Mouse (Mus musculus): ENCODE measurements at regions not wholly inside any gene's neighbourhood (a gene's known extent, or its start where the extent isn't known, plus 50 kb on each side); places are given as distances from the start of the nearest gene placed in this dataset.

GRCm38 (mm10) chr3:52735939-52736338 lies 281.1 kb downstream of the Cog6 start:
- no peaks in the 10 kb centered on the region for H3K36me3 ChIP-seq (ENCODE audit: control insufficient read depth, insufficient read depth, low read length)
- no peak overlapping the region for H3K27ac ChIP-seq (ENCODE audit: low read length)
- ATAC-seq (ENCODE audit: insufficient number of reproducible peaks, insufficient read depth, low FRiP score, low read depth): no peak
- no peak overlapping the region for H3K9ac ChIP-seq (replicated peaks; ENCODE audit: low read depth, low read length)
- no peaks in the 10 kb centered on the region for H3K4me1 ChIP-seq (ENCODE audit: control insufficient read depth, insufficient read depth, low read length)
- H3K4me2 ChIP-seq (replicated peaks; ENCODE audit: low read depth, low read length): no peak overlapping the region
- 93% methylated on average over 7 of the region's 7 CpGs for WGBS
- no peaks in the 10 kb centered on the region for H3K9me3 ChIP-seq (ENCODE audit: control insufficient read depth, low read depth, low read length)
- no peak overlapping the region for H3K4me3 ChIP-seq (ENCODE audit: low read depth, low read length)
- H3K27me3 ChIP-seq (ENCODE audit: control insufficient read depth, insufficient read depth, low read length): no peaks in the 10 kb centered on the region

- no peaks in the 10 kb centered on the region for H3K9me3 ChIP-seq (ENCODE audit: control insufficient read depth, low read depth, low read length)
- H3K36me3 ChIP-seq (ENCODE audit: control insufficient read depth, insufficient read depth, low read length): no peaks in the 10 kb centered on the region
- H3K4me2 ChIP-seq (replicated peaks; ENCODE audit: low read depth, low read length): no peak overlapping the region
- no peak for ATAC-seq (ENCODE audit: insufficient number of reproducible peaks, insufficient read depth, low FRiP score, low read depth)
- H3K27ac ChIP-seq (ENCODE audit: low read length): no peak overlapping the region
- H3K4me3 ChIP-seq (ENCODE audit: low read depth, low read length): no peak overlapping the region
- no peaks in the 10 kb centered on the region for H3K27me3 ChIP-seq (ENCODE audit: control insufficient read depth, insufficient read depth, low read length)
- H3K4me1 ChIP-seq (ENCODE audit: control insufficient read depth, insufficient read depth, low read length): no peaks in the 10 kb centered on the region
- H3K9ac ChIP-seq (replicated peaks; ENCODE audit: low read depth, low read length): no peak overlapping the region
These were observed 285.1 kb downstream of the Cog6 start for GRCm38 (mm10) chr3:52731941-52732340.

- Histone ChIP-seq H3K4me2 (replicated peaks; ENCODE audit: low read depth, low read length) (no peak overlapping the region), H3K36me3 (ENCODE audit: control insufficient read depth, insufficient read depth, low read length) (no peaks in the 10 kb centered on the region), H3K4me3 (ENCODE audit: low read depth, low read length) (no peak overlapping the region), H3K27ac (ENCODE audit: low read length) (no peak overlapping the region), H3K27me3 (ENCODE audit: control insufficient read depth, insufficient read depth, low read length) (no peaks in the 10 kb centered on the region), H3K4me1 (ENCODE audit: control insufficient read depth, insufficient read depth, low read length) (no peaks in the 10 kb centered on the region), H3K9me3 (ENCODE audit: control insufficient read depth, low read depth, low read length) (no peaks in the 10 kb centered on the region), H3K9ac (replicated peaks; ENCODE audit: low read depth, low read length) (no peak overlapping the region)
- no peak for ATAC-seq (ENCODE audit: insufficient number of reproducible peaks, insufficient read depth, low FRiP score, low read depth)
- 70% methylated on average over 3 of the region's 3 CpGs for WGBS
These were observed 285.5 kb downstream of the Cog6 start for GRCm38 (mm10) chr3:52731491-52731890.

- Histone ChIP-seq H3K9me3 (ENCODE audit: control insufficient read depth, low read depth, low read length) (no peaks in the 10 kb centered on the region), H3K4me2 (replicated peaks; ENCODE audit: low read depth, low read length) (no peak overlapping the region), H3K27ac (ENCODE audit: low read length) (no peak overlapping the region), H3K9ac (replicated peaks; ENCODE audit: low read depth, low read length) (no peak overlapping the region), H3K4me3 (ENCODE audit: low read depth, low read length) (no peak overlapping the region), H3K4me1 (ENCODE audit: control insufficient read depth, insufficient read depth, low read length) (no peaks in the 10 kb centered on the region), H3K36me3 (ENCODE audit: control insufficient read depth, insufficient read depth, low read length) (no peaks in the 10 kb centered on the region), H3K27me3 (ENCODE audit: control insufficient read depth, insufficient read depth, low read length) (no peaks in the 10 kb centered on the region)
- no peak for ATAC-seq (ENCODE audit: insufficient number of reproducible peaks, insufficient read depth, low FRiP score, low read depth)
- 65% methylated on average over 3 of the region's 3 CpGs for WGBS
These were observed 287.3 kb downstream of the Cog6 start for GRCm38 (mm10) chr3:52729731-52730130.

- Histone ChIP-seq H3K9ac (replicated peaks; ENCODE audit: low read depth, low read length) (no peak overlapping the region), H3K36me3 (ENCODE audit: control insufficient read depth, insufficient read depth, low read length) (no peaks in the 10 kb centered on the region), H3K9me3 (ENCODE audit: control insufficient read depth, low read depth, low read length) (no peaks in the 10 kb centered on the region), H3K4me3 (ENCODE audit: low read depth, low read length) (no peak overlapping the region), H3K27ac (ENCODE audit: low read length) (no peak overlapping the region), H3K4me2 (replicated peaks; ENCODE audit: low read depth, low read length) (no peak overlapping the region), H3K27me3 (ENCODE audit: control insufficient read depth, insufficient read depth, low read length) (no peaks in the 10 kb centered on the region), H3K4me1 (ENCODE audit: control insufficient read depth, insufficient read depth, low read length) (no peaks in the 10 kb centered on the region)
- 60% methylated on average over 6 of the region's 6 CpGs for WGBS
- ATAC-seq (ENCODE audit: insufficient number of reproducible peaks, insufficient read depth, low FRiP score, low read depth): no peak
These were observed 288.2 kb downstream of the Cog6 start for GRCm38 (mm10) chr3:52728860-52729259.

GRCm38 (mm10) chr3:52728426-52728825 lies 288.6 kb downstream of the Cog6 start:
- no peaks in the 10 kb centered on the region for H3K36me3 ChIP-seq (ENCODE audit: control insufficient read depth, insufficient read depth, low read length)
- ATAC-seq (ENCODE audit: insufficient number of reproducible peaks, insufficient read depth, low FRiP score, low read depth): no peak
- no peak overlapping the region for H3K9ac ChIP-seq (replicated peaks; ENCODE audit: low read depth, low read length)
- no peaks in the 10 kb centered on the region for H3K27me3 ChIP-seq (ENCODE audit: control insufficient read depth, insufficient read depth, low read length)
- 90% methylated on average over 5 of the region's 5 CpGs for WGBS
- no peak overlapping the region for H3K27ac ChIP-seq (ENCODE audit: low read length)
- H3K4me3 ChIP-seq (ENCODE audit: low read depth, low read length): no peak overlapping the region
- no peaks in the 10 kb centered on the region for H3K9me3 ChIP-seq (ENCODE audit: control insufficient read depth, low read depth, low read length)
- H3K4me1 ChIP-seq (ENCODE audit: control insufficient read depth, insufficient read depth, low read length): no peaks in the 10 kb centered on the region
- no peak overlapping the region for H3K4me2 ChIP-seq (replicated peaks; ENCODE audit: low read depth, low read length)

GRCm38 (mm10) chr3:52724354-52724753 lies 292.7 kb downstream of the Cog6 start:
- H3K27me3 ChIP-seq (ENCODE audit: control insufficient read depth, insufficient read depth, low read length): no peaks in the 10 kb centered on the region
- no peaks in the 10 kb centered on the region for H3K36me3 ChIP-seq (ENCODE audit: control insufficient read depth, insufficient read depth, low read length)
- 87% methylated on average over 3 of the region's 3 CpGs for WGBS
- no peak overlapping the region for H3K9ac ChIP-seq (replicated peaks; ENCODE audit: low read depth, low read length)
- H3K27ac ChIP-seq (ENCODE audit: low read length): no peak overlapping the region
- H3K4me3 ChIP-seq (ENCODE audit: low read depth, low read length): no peak overlapping the region
- H3K4me1 ChIP-seq (ENCODE audit: control insufficient read depth, insufficient read depth, low read length): no peaks in the 10 kb centered on the region
- H3K9me3 ChIP-seq (ENCODE audit: control insufficient read depth, low read depth, low read length): no peaks in the 10 kb centered on the region
- no peak for ATAC-seq (ENCODE audit: insufficient number of reproducible peaks, insufficient read depth, low FRiP score, low read depth)
- H3K4me2 ChIP-seq (replicated peaks; ENCODE audit: low read depth, low read length): no peak overlapping the region

- 91% methylated on average over 2 of the region's 2 CpGs for WGBS
These were observed 294.1 kb downstream of the Cog6 start for GRCm38 (mm10) chr3:52722946-52723345.

GRCm38 (mm10) chr3:52719181-52719580 lies 297.9 kb downstream of the Cog6 start:
- 70% methylated on average over 3 of the region's 3 CpGs for WGBS
- no peak for ATAC-seq (ENCODE audit: insufficient number of reproducible peaks, insufficient read depth, low FRiP score, low read depth)
- no peak overlapping the region for H3K9ac ChIP-seq (replicated peaks; ENCODE audit: low read depth, low read length)
- no peak overlapping the region for H3K4me3 ChIP-seq (ENCODE audit: low read depth, low read length)
- H3K9me3 ChIP-seq (ENCODE audit: control insufficient read depth, low read depth, low read length): no peaks in the 10 kb centered on the region
- H3K36me3 ChIP-seq (ENCODE audit: control insufficient read depth, insufficient read depth, low read length): no peaks in the 10 kb centered on the region
- H3K4me1 ChIP-seq (ENCODE audit: control insufficient read depth, insufficient read depth, low read length): no peaks in the 10 kb centered on the region
- H3K27me3 ChIP-seq (ENCODE audit: control insufficient read depth, insufficient read depth, low read length): no peaks in the 10 kb centered on the region
- H3K4me2 ChIP-seq (replicated peaks; ENCODE audit: low read depth, low read length): no peak overlapping the region
- H3K27ac ChIP-seq (ENCODE audit: low read length): no peak overlapping the region

More at GRCm38 (mm10) chr3:52722946-52723345, 294.1 kb downstream of the Cog6 start:
- Histone ChIP-seq H3K4me1 (ENCODE audit: control insufficient read depth, insufficient read depth, low read length) (no peaks in the 10 kb centered on the region), H3K27me3 (ENCODE audit: control insufficient read depth, insufficient read depth, low read length) (no peaks in the 10 kb centered on the region), H3K9ac (replicated peaks; ENCODE audit: low read depth, low read length) (no peak overlapping the region), H3K36me3 (ENCODE audit: control insufficient read depth, insufficient read depth, low read length) (no peaks in the 10 kb centered on the region), H3K9me3 (ENCODE audit: control insufficient read depth, low read depth, low read length) (no peaks in the 10 kb centered on the region), H3K27ac (ENCODE audit: low read length) (no peak overlapping the region), H3K4me2 (replicated peaks; ENCODE audit: low read depth, low read length) (no peak overlapping the region), H3K4me3 (ENCODE audit: low read depth, low read length) (no peak overlapping the region)
- no peak for ATAC-seq (ENCODE audit: insufficient number of reproducible peaks, insufficient read depth, low FRiP score, low read depth)

Measured in stomach, embryonic 14.5 days (tissue).